ENCODE assay signal across 15 mouse cellular contexts in genomic region chr9:40539588-40540140, GRCm38 (mm10). TPM values are rescaled to one million over a fixed set of nuclear protein-coding genes. Genes with fewer than 3 reads are reported as not detected.
DNase-seq lines count a peak whose midpoint lies in the region; ATAC-seq lines count a peak whose summit lies in the region.
"Had no signal": no experiment of that assay in that cellular context is flagged by ENCODE, and none has a peak within 500 bp of the region (broad histone marks: within the 10 kb centered on the region; RNA-seq: fewer than 3 reads in every experiment).

No protein-coding gene starts in this region.

- H3K4me2 ChIP-seq in hindbrain, embryonic 11.5 days (replicated peaks; ENCODE audit: low read depth, low read length): no peak overlapping the region
- H3K4me2 ChIP-seq in midbrain, embryonic 13.5 days (replicated peaks): no peak overlapping the region
- H3K4me2 ChIP-seq: limb, embryonic 15.5 days had no signal

- no peak overlapping the region for H3K9ac ChIP-seq in hindbrain, embryonic 11.5 days (ENCODE audit: low read depth, low read length)
- no peak overlapping the region for H3K9ac ChIP-seq in midbrain, embryonic 13.5 days (replicated peaks)
- H3K9ac ChIP-seq: limb, embryonic 15.5 days; liver, postnatal 0 days had no signal

- ATAC-seq in hindbrain, embryonic 11.5 days (ENCODE audit: low FRiP score): peak; percentile 64
- ATAC-seq in midbrain, embryonic 13.5 days: peak; percentile 53; the same call in 1 of the 2 replicates
- ATAC-seq: inflammation-experienced regulatory T-cells, adult 6 months; liver, postnatal 0 days had no signal

- H3K9me3 ChIP-seq in hindbrain, embryonic 11.5 days (ENCODE audit: control insufficient read depth, low read length): no peaks in the 10 kb centered on the region
- H3K9me3 ChIP-seq in midbrain, embryonic 13.5 days: no peaks in the 10 kb centered on the region
- H3K9me3 ChIP-seq: limb, embryonic 15.5 days had no signal

- no peak overlapping the region for H3K4me3 ChIP-seq in hindbrain, embryonic 11.5 days (ENCODE audit: low read depth, low read length)
- no peak overlapping the region for H3K4me3 ChIP-seq in midbrain, embryonic 13.5 days (replicated peaks)
- H3K4me3 ChIP-seq: layer of hippocampus, adult 2 months; left cerebral cortex, adult 2 months; limb, embryonic 15.5 days had no signal

- H3K4me1 ChIP-seq in hindbrain, embryonic 11.5 days (replicated peaks; ENCODE audit: control insufficient read depth, insufficient read depth, low read length): no peaks in the 10 kb centered on the region
- peaks cover 17% of the 10 kb centered on the region for H3K4me1 ChIP-seq in midbrain, embryonic 13.5 days (replicated peaks)
- H3K4me1 ChIP-seq: limb, embryonic 15.5 days had no signal

- DNase-seq in right cerebral cortex, postnatal 10 days (ENCODE audit: low spot score in 2 of 2): peak; percentile 33 to 53
- no peak for DNase-seq in right cerebral cortex, postnatal 14 days
- DNase-seq in hindbrain, embryonic 11.5 days (ENCODE audit: low spot score): no peak
- no peak for DNase-seq in kidney, postnatal 10 days
- no peak for DNase-seq in ovary, adult 18-20 months (ENCODE audit: low spot score)
- DNase-seq in cerebellum, adult 18-20 months: no peak
- DNase-seq: cerebellum, adult 11-12 months; liver, postnatal 0 days; lung, postnatal 4 days; right cerebral cortex, postnatal 4 days had no signal

- no peaks in the 10 kb centered on the region for H3K27me3 ChIP-seq in hindbrain, embryonic 11.5 days (ENCODE audit: control insufficient read depth, insufficient read depth, low read length)
- no peaks in the 10 kb centered on the region for H3K27me3 ChIP-seq in midbrain, embryonic 13.5 days
- H3K27me3 ChIP-seq: limb, embryonic 15.5 days had no signal

- whole genome bisulfite sequencing in hindbrain, embryonic 11.5 days: 58% methylated on average over 8 of the region's 8 CpGs
- WGBS in midbrain, embryonic 13.5 days: 41% methylated on average over 8 of the region's 8 CpGs

- H3K27ac ChIP-seq in hindbrain, embryonic 11.5 days (ENCODE audit: low read depth, low read length): no peak overlapping the region
- no peak overlapping the region for H3K27ac ChIP-seq in midbrain, embryonic 13.5 days
- H3K27ac ChIP-seq: layer of hippocampus, adult 2 months; left cerebral cortex, adult 2 months; limb, embryonic 15.5 days had no signal

- no peaks in the 10 kb centered on the region for H3K36me3 ChIP-seq in hindbrain, embryonic 11.5 days (ENCODE audit: control insufficient read depth, insufficient read depth, low read length)
- no peaks in the 10 kb centered on the region for H3K36me3 ChIP-seq in midbrain, embryonic 13.5 days
- H3K36me3 ChIP-seq: limb, embryonic 15.5 days had no signal

RNA-seq across cellular contexts. Expression of gene Gramd1b, which starts 8.5 kb away (rescaled TPM):
- polyA plus RNA-seq in hindbrain, embryonic 11.5 days (2014; fragmentation: Nextera tagmentation; extraction: Ambion mirVana): 2.5 and 5.1 TPM in 2 replicates
- polyA plus RNA-seq in midbrain, embryonic 13.5 days (2015; fragmentation: Nextera tagmentation; extraction: Ambion mirVana): 8.1 and 8.2 TPM in 2 replicates

Comparison
In these comparisons a context has a peak if more than half of its experiments do, and no peak if none do; other contexts are left out.
1. DNase-seq: peak in right cerebral cortex, postnatal 10 days (2 of 2); none in right cerebral cortex, postnatal 14 days (single experiment), hindbrain, embryonic 11.5 days (single experiment), kidney, postnatal 10 days (single experiment), ovary, adult 18-20 months (single experiment) and cerebellum, adult 18-20 months (0 of 2).